Mouse (Mus musculus): ENCODE measurements around the gene Smox. TPM values are rescaled to one million over a fixed set of nuclear protein-coding genes. Genes with fewer than 3 reads are reported as not detected.
A peak's percentile ranks its signal among the peaks of the same experiment; 100 is the strongest.

The Smox gene
- polyA plus RNA-seq, 1 experiment = 213 TPM

DNA sequence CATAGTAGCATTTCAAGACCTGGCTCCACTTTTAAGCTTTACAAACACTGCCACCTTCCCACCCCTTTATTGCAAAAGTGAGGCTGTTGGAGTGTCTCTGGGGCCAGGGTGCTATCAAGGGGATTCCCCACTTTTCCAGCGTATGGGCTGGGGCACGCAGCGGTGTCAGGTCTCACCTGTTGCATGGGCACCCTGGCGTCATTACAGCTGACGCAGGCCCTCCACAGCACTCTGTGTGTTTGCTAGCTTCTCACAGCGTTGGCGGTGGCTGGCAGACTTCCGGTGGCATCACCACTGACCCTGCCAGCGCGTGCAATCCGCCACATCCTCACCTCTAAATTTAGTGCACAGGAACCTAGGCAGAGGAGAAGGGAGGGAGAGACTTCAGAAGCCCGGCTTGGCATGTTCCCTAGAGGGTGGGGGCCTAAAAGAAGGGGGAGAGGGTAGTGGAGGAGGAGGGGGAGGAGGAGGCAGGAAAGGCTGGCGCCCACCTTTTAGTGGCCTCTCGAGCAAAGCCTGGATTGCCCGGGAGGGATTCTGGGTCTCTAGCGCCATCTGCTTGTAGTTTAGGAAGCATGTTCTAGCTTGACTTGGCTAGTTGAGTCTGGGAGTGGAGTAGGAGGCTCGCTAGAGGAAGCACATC lies 18.5 kb downstream of the Smox start:
- Histone ChIP-seq H3K27ac (ENCODE audit: control insufficient read depth, insufficient read depth, low read depth, low read length, poor library complexity) (peak overlapping the region; percentile 77), H3K4me3 (replicated peaks; ENCODE audit: control insufficient read depth, low read depth, low read length) (peak overlapping the region; percentile 4), H3K4me1 (ENCODE audit: control insufficient read depth, insufficient read depth, low read length) (peaks cover 5% of the 10 kb centered on the region)
- TF ChIP-seq POLR2A (IDR thresholded peaks at IDR 0.05; ENCODE audit: borderline replicate concordance, control insufficient read depth, low read depth, low read length) (peak; percentile 27; the same call in 1 of the 2 replicates), CTCF (IDR thresholded peaks at IDR 0.05; ENCODE audit: control insufficient read depth, insufficient read depth, low read length) (peak; percentile 75)
- 2% methylated on average over 17 of the region's 17 CpGs for WGBS

DNA sequence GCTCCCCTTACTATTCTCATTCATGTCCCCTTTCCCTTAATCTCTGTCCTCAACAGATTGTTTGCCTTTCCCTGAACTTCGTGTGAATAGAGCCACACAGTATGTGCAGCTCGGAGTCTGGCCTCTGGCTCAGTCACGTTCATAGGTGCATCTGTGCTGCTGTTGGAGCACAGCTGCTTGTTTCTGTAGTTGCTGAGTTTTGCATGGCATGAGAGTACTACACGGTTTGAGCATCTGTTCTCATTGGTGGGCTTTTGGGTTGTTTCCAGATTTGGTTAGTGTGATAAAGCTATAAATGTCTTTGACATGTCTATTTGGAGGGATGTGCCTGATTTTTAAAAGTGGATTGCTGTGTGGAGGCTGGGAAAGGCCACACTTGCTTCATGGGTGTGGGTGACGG lies 19.2 kb downstream of the Smox start:
- no peak overlapping the region for H3K27ac ChIP-seq (ENCODE audit: control insufficient read depth, insufficient read depth, low read depth, low read length, poor library complexity)

DNA sequence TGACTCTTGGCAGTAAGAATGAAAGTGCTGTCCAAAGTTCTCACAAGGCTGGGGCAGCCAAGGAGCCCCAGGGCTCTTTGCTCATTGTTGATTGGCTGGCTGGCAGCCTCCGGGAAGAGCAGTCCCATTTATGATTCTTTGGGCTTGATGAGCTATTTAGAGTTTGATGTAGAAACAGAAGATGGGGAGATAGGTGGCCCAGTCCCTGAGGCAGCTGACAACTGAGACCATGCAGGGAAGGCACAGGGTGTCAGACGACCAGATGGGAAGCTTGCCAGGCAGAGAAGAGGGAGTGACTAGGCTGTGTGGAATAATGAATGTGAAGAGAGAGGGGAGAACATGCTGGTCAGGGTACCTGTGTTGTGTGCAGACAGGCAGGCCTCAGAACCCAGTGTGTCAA lies 22.2 kb downstream of the Smox start:
- Histone ChIP-seq H3K4me1 (ENCODE audit: control insufficient read depth, insufficient read depth, low read length) (peaks cover 3% of the 10 kb centered on the region), H3K4me3 (replicated peaks; ENCODE audit: control insufficient read depth, low read depth, low read length) (no peak overlapping the region), H3K27ac (ENCODE audit: control insufficient read depth, insufficient read depth, low read depth, low read length, poor library complexity) (no peak overlapping the region)
- 54% methylated on average over 2 of the region's 2 CpGs for WGBS
- no peak for TF ChIP-seq POLR2A (IDR thresholded peaks at IDR 0.05; ENCODE audit: borderline replicate concordance, control insufficient read depth, low read depth, low read length)
- no peak for TF ChIP-seq CTCF (IDR thresholded peaks at IDR 0.05; ENCODE audit: control insufficient read depth, insufficient read depth, low read length)

More for the DNA sequence above, 19.2 kb downstream of the Smox start:
- peaks cover 5% of the 10 kb centered on the region for H3K4me1 ChIP-seq (ENCODE audit: control insufficient read depth, insufficient read depth, low read length)
- no peak for TF ChIP-seq CTCF (IDR thresholded peaks at IDR 0.05; ENCODE audit: control insufficient read depth, insufficient read depth, low read length)
- no peak for TF ChIP-seq POLR2A (IDR thresholded peaks at IDR 0.05; ENCODE audit: borderline replicate concordance, control insufficient read depth, low read depth, low read length)
- H3K4me3 ChIP-seq (replicated peaks; ENCODE audit: control insufficient read depth, low read depth, low read length) = no peak overlapping the region
- 66% methylated on average over 5 of the region's 5 CpGs for WGBS

DNA sequence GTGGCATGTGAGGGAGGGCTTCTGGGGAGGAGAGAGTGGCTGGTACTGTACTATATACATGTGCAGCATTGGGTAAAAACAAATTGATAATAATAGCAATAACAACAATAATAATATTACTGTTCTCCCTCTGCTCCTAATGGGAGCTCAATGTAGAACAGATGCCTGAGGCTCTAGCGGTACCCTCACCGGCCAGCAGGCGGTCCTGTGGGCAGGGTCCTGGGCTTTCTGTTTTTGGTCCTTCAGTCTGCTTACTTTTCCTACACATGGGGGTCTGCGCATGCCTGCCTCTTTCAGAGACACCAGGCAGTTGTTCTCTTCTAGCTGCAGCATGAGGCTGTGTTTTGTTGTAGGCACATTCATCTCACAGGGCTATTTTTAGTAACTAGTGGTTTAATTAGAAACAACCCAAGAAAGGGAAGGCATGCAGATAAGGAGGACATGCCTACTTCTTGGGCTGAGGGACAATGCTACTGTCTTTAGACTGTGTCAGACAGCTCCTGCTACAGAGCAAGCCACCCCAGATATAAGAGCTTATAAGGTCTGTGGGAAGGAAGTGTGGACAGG lies 22.8 kb downstream of the Smox start:
- Histone ChIP-seq H3K4me3 (replicated peaks; ENCODE audit: control insufficient read depth, low read depth, low read length) (no peak overlapping the region), H3K4me1 (ENCODE audit: control insufficient read depth, insufficient read depth, low read length) (peaks cover 2% of the 10 kb centered on the region; the same call in 1 of the 2 replicates), H3K27ac (ENCODE audit: control insufficient read depth, insufficient read depth, low read depth, low read length, poor library complexity) (no peak overlapping the region)
- WGBS = 66% methylated on average over 4 of the region's 4 CpGs
- TF ChIP-seq CTCF (IDR thresholded peaks at IDR 0.05; ENCODE audit: control insufficient read depth, insufficient read depth, low read length) (no peak), POLR2A (IDR thresholded peaks at IDR 0.05; ENCODE audit: borderline replicate concordance, control insufficient read depth, low read depth, low read length) (no peak)

DNA sequence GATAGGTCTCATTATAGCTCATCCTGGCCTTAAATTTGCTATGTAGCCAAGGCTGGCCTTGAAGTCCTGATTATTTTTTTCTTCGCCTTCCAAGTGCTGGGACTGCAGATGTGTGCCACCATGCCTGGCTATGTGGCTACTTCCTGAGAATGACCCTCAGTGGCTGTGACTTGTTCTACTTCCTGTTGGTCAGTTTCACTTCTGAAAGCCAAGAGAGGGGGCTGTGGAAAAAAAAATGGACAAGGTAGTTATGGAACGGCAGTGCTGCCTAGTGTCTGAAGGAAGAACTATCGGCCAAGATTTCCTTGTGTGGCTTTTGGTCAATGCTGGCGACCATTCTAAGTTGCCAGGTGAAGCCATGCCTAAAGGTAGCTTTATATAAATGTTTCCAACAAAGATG lies 26.3 kb downstream of the Smox start:
- H3K4me1 ChIP-seq (ENCODE audit: control insufficient read depth, insufficient read depth, low read length) = peaks cover 2% of the 10 kb centered on the region; the same call in 1 of the 2 replicates
- no peak for TF ChIP-seq POLR2A (IDR thresholded peaks at IDR 0.05; ENCODE audit: borderline replicate concordance, control insufficient read depth, low read depth, low read length)
- no peak for TF ChIP-seq CTCF (IDR thresholded peaks at IDR 0.05; ENCODE audit: control insufficient read depth, insufficient read depth, low read length)
- H3K4me3 ChIP-seq (replicated peaks; ENCODE audit: control insufficient read depth, low read depth, low read length) = no peak overlapping the region
- no peak overlapping the region for H3K27ac ChIP-seq (ENCODE audit: control insufficient read depth, insufficient read depth, low read depth, low read length, poor library complexity)
- WGBS = 87% methylated on average over 4 of the region's 4 CpGs

DNA sequence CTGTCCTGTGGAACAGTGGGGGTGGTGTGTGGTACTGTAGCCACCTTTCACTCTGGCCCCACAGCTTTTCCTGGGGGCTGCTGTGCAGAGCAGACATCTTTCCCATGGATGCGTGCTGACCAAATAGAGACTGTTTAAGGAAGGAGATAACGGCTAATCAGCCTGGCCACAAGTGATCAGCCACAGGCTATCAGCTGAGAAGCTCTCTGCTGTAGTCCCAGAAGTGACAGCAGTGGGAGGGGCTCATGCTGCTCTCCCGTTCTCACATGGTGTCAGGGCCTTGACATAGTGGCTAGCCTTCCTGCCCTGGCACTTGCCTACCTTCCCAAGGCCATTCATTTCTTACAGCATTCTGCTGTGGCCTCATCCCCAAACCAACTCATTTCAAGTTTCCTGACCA lies 27.5 kb downstream of the Smox start:
- TF ChIP-seq POLR2A (IDR thresholded peaks at IDR 0.05; ENCODE audit: borderline replicate concordance, control insufficient read depth, low read depth, low read length) (no peak), CTCF (IDR thresholded peaks at IDR 0.05; ENCODE audit: control insufficient read depth, insufficient read depth, low read length) (no peak)
- Histone ChIP-seq H3K27ac (ENCODE audit: control insufficient read depth, insufficient read depth, low read depth, low read length, poor library complexity) (no peak overlapping the region), H3K4me3 (replicated peaks; ENCODE audit: control insufficient read depth, low read depth, low read length) (no peak overlapping the region), H3K4me1 (ENCODE audit: control insufficient read depth, insufficient read depth, low read length) (peaks cover 2% of the 10 kb centered on the region; the same call in 1 of the 2 replicates)
- WGBS = 36% methylated on average over 3 of the region's 3 CpGs

DNA sequence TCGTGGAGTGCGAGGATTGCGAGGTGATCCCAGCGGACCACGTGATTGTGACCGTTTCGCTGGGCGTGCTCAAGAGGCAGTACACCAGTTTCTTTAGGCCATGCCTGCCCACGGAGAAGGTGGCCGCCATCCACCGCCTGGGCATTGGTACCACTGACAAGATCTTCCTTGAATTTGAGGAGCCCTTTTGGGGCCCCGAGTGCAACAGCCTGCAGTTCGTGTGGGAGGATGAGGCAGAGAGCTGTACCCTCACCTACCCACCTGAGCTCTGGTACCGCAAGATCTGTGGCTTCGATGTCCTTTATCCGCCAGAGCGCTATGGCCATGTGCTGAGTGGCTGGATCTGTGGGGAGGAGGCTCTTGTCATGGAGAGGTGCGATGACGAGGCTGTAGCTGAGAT lies 29.4 kb downstream of the Smox start:
- Histone ChIP-seq H3K27ac (ENCODE audit: control insufficient read depth, insufficient read depth, low read depth, low read length, poor library complexity) (no peak overlapping the region), H3K4me3 (replicated peaks; ENCODE audit: control insufficient read depth, low read depth, low read length) (no peak overlapping the region), H3K4me1 (ENCODE audit: control insufficient read depth, insufficient read depth, low read length) (peaks cover 2% of the 10 kb centered on the region; the same call in 1 of the 2 replicates)
- WGBS = 93% methylated on average over 19 of the region's 19 CpGs
- TF ChIP-seq CTCF (IDR thresholded peaks at IDR 0.05; ENCODE audit: control insufficient read depth, insufficient read depth, low read length) = no peak
- TF ChIP-seq POLR2A (IDR thresholded peaks at IDR 0.05; ENCODE audit: borderline replicate concordance, control insufficient read depth, low read depth, low read length) = no peak

DNA sequence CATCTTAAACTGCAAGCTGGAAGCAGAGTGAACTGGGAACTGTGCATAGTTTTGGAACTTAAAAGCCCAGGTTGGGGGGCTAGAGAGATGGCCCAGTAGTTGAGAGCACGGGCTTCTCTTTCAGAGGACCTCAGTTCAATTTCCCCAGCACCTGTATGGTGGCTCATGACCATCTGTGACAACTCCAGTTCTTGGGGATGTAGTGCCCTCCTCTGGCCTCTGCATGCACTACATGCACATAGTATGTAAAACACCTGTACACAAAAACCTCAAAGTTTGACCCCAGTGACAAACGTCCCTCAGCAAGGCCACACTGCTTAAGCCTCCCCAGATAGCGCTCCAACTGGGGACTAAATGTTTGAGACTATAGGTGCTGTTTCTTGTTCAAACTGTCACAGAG lies 35.8 kb downstream of the Smox start:
- 39% methylated on average over 3 of the region's 3 CpGs for WGBS
- TF ChIP-seq CTCF (IDR thresholded peaks at IDR 0.05; ENCODE audit: control insufficient read depth, insufficient read depth, low read length) (peak; percentile 66), POLR2A (IDR thresholded peaks at IDR 0.05; ENCODE audit: borderline replicate concordance, control insufficient read depth, low read depth, low read length) (no peak)
- Histone ChIP-seq H3K4me3 (replicated peaks; ENCODE audit: control insufficient read depth, low read depth, low read length) (no peak overlapping the region), H3K4me1 (ENCODE audit: control insufficient read depth, insufficient read depth, low read length) (no peaks in the 10 kb centered on the region), H3K27ac (ENCODE audit: control insufficient read depth, insufficient read depth, low read depth, low read length, poor library complexity) (no peak overlapping the region)

All from bone marrow, adult 2 months (tissue).